Mouse (Mus musculus): ENCODE results near the gene Mgl2.

DNA sequence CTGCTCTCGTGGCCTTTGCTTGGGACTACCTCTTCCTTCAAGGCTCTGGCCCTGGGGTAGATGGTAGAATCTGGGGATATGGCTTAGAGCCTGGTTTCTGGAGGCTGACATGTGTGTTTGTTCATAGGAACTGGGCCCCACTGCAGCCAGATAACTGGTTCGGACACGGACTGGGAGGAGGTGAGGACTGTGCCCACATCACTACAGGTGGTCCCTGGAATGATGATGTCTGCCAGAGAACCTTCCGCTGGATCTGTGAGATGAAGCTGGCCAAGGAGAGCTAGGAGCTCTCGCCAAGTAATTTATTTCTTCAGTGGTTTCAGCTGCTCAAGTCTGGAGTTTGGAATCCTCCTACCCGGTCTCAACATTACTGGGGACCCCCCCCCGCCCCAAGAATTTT, 40.2 kb downstream of the Mgl2 start:
- TF ChIP-seq MYOG (IDR thresholded peaks at IDR 0.05; ENCODE audit: control insufficient read depth, extremely low read depth, insufficient read length) (no peak), CTCF (IDR thresholded peaks at IDR 0.05; ENCODE audit: control insufficient read depth, insufficient read depth, insufficient read length) (no peak), MYOD1 (IDR thresholded peaks at IDR 0.05; ENCODE audit: control insufficient read depth, insufficient read length, low read depth) (no peak), USF1 (IDR thresholded peaks at IDR 0.05; ENCODE audit: low read depth) (no peak), MAX (IDR thresholded peaks at IDR 0.05) (no peak), CEBPB (IDR thresholded peaks at IDR 0.05; ENCODE audit: low read depth) (no peak)

Measured in C2C12 (cell line).